Mouse (Mus musculus) ES-E14 (cell line): ENCODE measurements around the gene Prr23a3.

Source experiments
- CHD2 ChIP-seq: IDR thresholded peaks from 2 replicates; pipeline ENCODE4 v1.6.1; 2014; ENCODE audit warnings: mild to moderate bottlenecking, low read depth, low read length, inconsistent platforms
- HCFC1 ChIP-seq: IDR thresholded peaks from 2 replicates; pipeline ENCODE4 v1.6.1; 2012; ENCODE audit warnings: low read length, inconsistent platforms, borderline replicate concordance; ENCODE audit not compliant: insufficient read depth
- MAFK ChIP-seq: IDR thresholded peaks from 2 replicates; pipeline ENCODE4 v1.6.1; 2014; ENCODE audit warnings: mild to moderate bottlenecking, low read depth, low read length, inconsistent platforms; ENCODE audit not compliant: insufficient read depth
- ZC3H11A ChIP-seq: IDR thresholded peaks from 2 replicates; pipeline ENCODE4 v1.6.1; 2012; ENCODE audit warnings: low read depth, mild to moderate bottlenecking, inconsistent platforms, low read length, borderline replicate concordance
- ZNF384 ChIP-seq: IDR thresholded peaks from 2 replicates; pipeline ENCODE4 v1.6.1; 2012; ENCODE audit warnings: low read depth, low read length, inconsistent platforms

DNA sequence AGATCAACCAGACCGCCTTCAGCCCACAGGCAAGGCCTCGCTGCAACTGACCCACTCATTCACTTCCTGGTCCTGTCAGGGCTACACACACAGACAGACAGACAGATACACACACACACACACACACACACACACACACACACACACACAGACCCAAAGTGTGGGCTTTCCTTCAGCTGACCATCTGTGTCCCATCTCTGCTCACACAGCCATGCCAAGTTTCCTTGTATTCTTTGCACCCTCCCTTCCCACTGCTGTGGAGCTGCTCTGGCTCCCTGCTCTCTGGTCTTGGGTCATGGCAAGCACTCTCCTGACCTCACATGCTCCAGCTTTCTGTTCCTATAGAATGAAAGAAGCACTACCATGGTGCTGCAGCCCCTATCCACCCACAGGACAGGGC, 45.1 kb upstream of the Prr23a3 start:
- no peak for TF ChIP-seq CHD2
- TF ChIP-seq MAFK = no peak
- TF ChIP-seq ZC3H11A = no peak
- no peak for TF ChIP-seq ZNF384
- no peak for TF ChIP-seq HCFC1
